Mouse (Mus musculus) bone marrow macrophage, adult 2 months (primary cell): ENCODE data around the gene Wfdc12.

ENCODE experiments used
- CTCF ChIP-seq: IDR thresholded peaks from 2 replicates; pipeline ENCODE4 v1.5.1; 2012; ENCODE audit warnings: low read depth, mild to moderate bottlenecking, low read length, moderate library complexity
- POLR2A ChIP-seq: IDR thresholded peaks from 2 replicates; pipeline ENCODE4 v1.6.1; 2012; ENCODE audit warnings: mild to moderate bottlenecking, low read depth, low read length, borderline replicate concordance

GRCm38 (mm10) chr2:164161515-164162055 is 28.8 kb downstream of the Wfdc12 start:
- no peak for TF ChIP-seq POLR2A
- no peak for TF ChIP-seq CTCF
